Mouse (Mus musculus) megakaryocyte-erythroid progenitor cell, adult 5-6 weeks (primary cell): Measurements from ENCODE around the gene Rpusd1. TPM values are rescaled to one million over a fixed set of nuclear protein-coding genes. Genes with fewer than 3 reads are reported as not detected.

Source experiments
- ATAC-seq: replicated peaks from 2 replicates; pipeline ENCODE4 v1.8.0; 2016; ENCODE audit warnings: mild to moderate bottlenecking, inconsistent platforms; ENCODE audit not compliant: severe bottlenecking, poor library complexity, low FRiP score, low TSS enrichment
- total RNA-seq, 2 experiments: library from RNA; stranded (forward) in 1 of 2; stranded (reverse) in 1 of 2; fragments of 200-1000, 215-1000 nt in 1 of 2; fragments of >200 nt in 1 of 2; fragmentation: Nextera tagmentation in 1 of 2; gene quantifications; 2 replicates each; pipeline ENCODE4 v1.2.3; 2014 to 2017

The Rpusd1 gene
- total RNA-seq, 2 experiments from 2014 or later: 2.1 to 17.8 TPM

GRCm38 (mm10) chr17:25773549-25774120, 46.2 kb downstream of the Rpusd1 start, which contains the start of gene Narfl:
Gene Narfl, plus strand, starts transcription at chr17:25773776.
- ATAC-seq: peak; percentile 96

- no peak for ATAC-seq
Observed at GRCm38 (mm10) chr17:25775318-25776062, 48.0 kb downstream of the Rpusd1 start.

GRCm38 (mm10) chr17:25777948-25778347, 50.5 kb downstream of the Rpusd1 start:
- ATAC-seq: no peak

Other genes with a start within 250 kb of the Rpusd1 start
- gene Sstr5, start 230.4 kb upstream of the Rpusd1 start, total RNA-seq (2014; fragmentation: Nextera tagmentation): not detected in 2 replicates
- gene Sstr5, start 230.4 kb upstream of the Rpusd1 start, total RNA-seq (2017): not detected in 2 replicates
- gene Sox8, start 157.0 kb upstream of the Rpusd1 start, total RNA-seq (2014; fragmentation: Nextera tagmentation): not detected in 2 replicates
- gene Sox8, start 157.0 kb upstream of the Rpusd1 start, total RNA-seq (2017): not detected in 2 replicates
- 17.6 and 24.2 TPM in 2 replicates for gene Lmf1, start 148.6 kb upstream of the Rpusd1 start, total RNA-seq (2014; fragmentation: Nextera tagmentation)
- 3.2 and 4.8 TPM in 2 replicates for gene Lmf1, start 148.6 kb upstream of the Rpusd1 start, total RNA-seq (2017)
- not detected in 2 replicates for gene Gng13, start 10.5 kb upstream of the Rpusd1 start, total RNA-seq (2014; fragmentation: Nextera tagmentation)
- gene Gng13, start 10.5 kb upstream of the Rpusd1 start, total RNA-seq (2017): not detected in 2 replicates
- gene Chtf18, start 251 bp upstream of the Rpusd1 start, total RNA-seq (2014; fragmentation: Nextera tagmentation): 59.0 and 65.4 TPM in 2 replicates
- 39.0 and 53.3 TPM in 2 replicates for gene Chtf18, start 251 bp upstream of the Rpusd1 start, total RNA-seq (2017)
- not detected in 2 replicates for gene Mslnl, start 8.4 kb downstream of the Rpusd1 start, total RNA-seq (2014; fragmentation: Nextera tagmentation)
- not detected in 2 replicates for gene Mslnl, start 8.4 kb downstream of the Rpusd1 start, total RNA-seq (2017)
- gene Msln, start 26.7 kb downstream of the Rpusd1 start, total RNA-seq (2014; fragmentation: Nextera tagmentation): not detected in 2 replicates
- not detected in 2 replicates for gene Msln, start 26.7 kb downstream of the Rpusd1 start, total RNA-seq (2017)
- 20.4 and 29.9 TPM in 2 replicates for gene Narfl, start 46.1 kb downstream of the Rpusd1 start, total RNA-seq (2014; fragmentation: Nextera tagmentation)
- 10.3 and 23.8 TPM in 2 replicates for gene Narfl, start 46.1 kb downstream of the Rpusd1 start, total RNA-seq (2017)
- gene Haghl, start 58.0 kb downstream of the Rpusd1 start, total RNA-seq (2014; fragmentation: Nextera tagmentation): 10.7 and 18.1 TPM in 2 replicates
- 11.8 and 15.7 TPM in 2 replicates for gene Haghl, start 58.0 kb downstream of the Rpusd1 start, total RNA-seq (2017)
- 1.2 TPM in 1 of 2 replicates, not detected in the other for gene Ccdc78, start 58.9 kb downstream of the Rpusd1 start, total RNA-seq (2014; fragmentation: Nextera tagmentation)
- gene Ccdc78, start 58.9 kb downstream of the Rpusd1 start, total RNA-seq (2017): 0.15 TPM in 1 of 2 replicates, not detected in the other
- 62.4 and 172 TPM in 2 replicates for gene Fam173a, start 65.2 kb downstream of the Rpusd1 start, total RNA-seq (2014; fragmentation: Nextera tagmentation)
- gene Fam173a, start 65.2 kb downstream of the Rpusd1 start, total RNA-seq (2017): 11.1 and 21.4 TPM in 2 replicates
- gene AC134908.4, start 68.0 kb downstream of the Rpusd1 start, total RNA-seq (2014; fragmentation: Nextera tagmentation): 19.1 TPM in 1 of 2 replicates, not detected in the other
- not detected in 2 replicates for gene AC134908.4, start 68.0 kb downstream of the Rpusd1 start, total RNA-seq (2017)
- gene Metrn, start 69.5 kb downstream of the Rpusd1 start, total RNA-seq (2014; fragmentation: Nextera tagmentation): 20.6 and 22.9 TPM in 2 replicates
- 11.3 and 15.5 TPM in 2 replicates for gene Metrn, start 69.5 kb downstream of the Rpusd1 start, total RNA-seq (2017)
- gene Fbxl16, start 81.4 kb downstream of the Rpusd1 start, total RNA-seq (2014; fragmentation: Nextera tagmentation): 0.26 TPM in 1 of 2 replicates, not detected in the other
- not detected in 2 replicates for gene Fbxl16, start 81.4 kb downstream of the Rpusd1 start, total RNA-seq (2017)
- 16.6 and 33.3 TPM in 2 replicates for gene Wdr24, start 96.0 kb downstream of the Rpusd1 start, total RNA-seq (2014; fragmentation: Nextera tagmentation)
- 15.5 and 17.2 TPM in 2 replicates for gene Wdr24, start 96.0 kb downstream of the Rpusd1 start, total RNA-seq (2017)
- 20.1 and 31.7 TPM in 2 replicates for gene Jmjd8, start 101.2 kb downstream of the Rpusd1 start, total RNA-seq (2014; fragmentation: Nextera tagmentation)
- gene Jmjd8, start 101.2 kb downstream of the Rpusd1 start, total RNA-seq (2017): 19.5 and 21.5 TPM in 2 replicates
- gene Stub1, start 105.7 kb downstream of the Rpusd1 start, total RNA-seq (2014; fragmentation: Nextera tagmentation): 89.4 and 112 TPM in 2 replicates
- gene Stub1, start 105.7 kb downstream of the Rpusd1 start, total RNA-seq (2017): 77.6 and 77.7 TPM in 2 replicates
- gene Rhbdl1, start 109.6 kb downstream of the Rpusd1 start, total RNA-seq (2014; fragmentation: Nextera tagmentation): 0.50 and 2.0 TPM in 2 replicates
- gene Rhbdl1, start 109.6 kb downstream of the Rpusd1 start, total RNA-seq (2017): 0.30 and 0.47 TPM in 2 replicates
- 1.7 and 6.4 TPM in 2 replicates for gene Gm20683, start 114.1 kb downstream of the Rpusd1 start, total RNA-seq (2014; fragmentation: Nextera tagmentation)
- not detected in 2 replicates for gene Gm20683, start 114.1 kb downstream of the Rpusd1 start, total RNA-seq (2017)
- 51.2 and 54.8 TPM in 2 replicates for gene Rhot2, start 117.2 kb downstream of the Rpusd1 start, total RNA-seq (2014; fragmentation: Nextera tagmentation)
- 21.3 and 27.4 TPM in 2 replicates for gene Rhot2, start 117.2 kb downstream of the Rpusd1 start, total RNA-seq (2017)
- 43.3 and 47.4 TPM in 2 replicates for gene Wdr90, start 133.8 kb downstream of the Rpusd1 start, total RNA-seq (2014; fragmentation: Nextera tagmentation)
- gene Wdr90, start 133.8 kb downstream of the Rpusd1 start, total RNA-seq (2017): 4.6 and 10.0 TPM in 2 replicates
- 87.4 and 109 TPM in 2 replicates for gene Mcrip2, start 141.1 kb downstream of the Rpusd1 start, total RNA-seq (2014; fragmentation: Nextera tagmentation)
- gene Mcrip2, start 141.1 kb downstream of the Rpusd1 start, total RNA-seq (2017): 35.6 and 40.8 TPM in 2 replicates
- 26.3 and 37.6 TPM in 2 replicates for gene Mettl26, start 147.4 kb downstream of the Rpusd1 start, total RNA-seq (2014; fragmentation: Nextera tagmentation)
- 9.3 and 19.8 TPM in 2 replicates for gene Mettl26, start 147.4 kb downstream of the Rpusd1 start, total RNA-seq (2017)
- 0.87 TPM in 1 of 2 replicates, not detected in the other for gene Wfikkn1, start 153.2 kb downstream of the Rpusd1 start, total RNA-seq (2014; fragmentation: Nextera tagmentation)
- 0.19 and 1.4 TPM in 2 replicates for gene Wfikkn1, start 153.2 kb downstream of the Rpusd1 start, total RNA-seq (2017)
- 2.4 and 8.9 TPM in 2 replicates for gene Rab40c, start 192.1 kb downstream of the Rpusd1 start, total RNA-seq (2014; fragmentation: Nextera tagmentation)
- gene Rab40c, start 192.1 kb downstream of the Rpusd1 start, total RNA-seq (2017): 7.9 and 30.2 TPM in 2 replicates
- 211 and 231 TPM in 2 replicates for gene Pigq, start 217.3 kb downstream of the Rpusd1 start, total RNA-seq (2014; fragmentation: Nextera tagmentation)
- gene Pigq, start 217.3 kb downstream of the Rpusd1 start, total RNA-seq (2017): 102 and 156 TPM in 2 replicates
- gene Nhlrc4, start 217.3 kb downstream of the Rpusd1 start, total RNA-seq (2014; fragmentation: Nextera tagmentation): not detected in 2 replicates
- gene Nhlrc4, start 217.3 kb downstream of the Rpusd1 start, total RNA-seq (2017): not detected in 2 replicates
- gene A930017K11Rik, start 224.9 kb downstream of the Rpusd1 start, total RNA-seq (2014; fragmentation: Nextera tagmentation): not detected in 2 replicates
- gene A930017K11Rik, start 224.9 kb downstream of the Rpusd1 start, total RNA-seq (2017): 0.05 TPM in 1 of 2 replicates, not detected in the other